Mouse (Mus musculus) urinary bladder, adult 2 months (tissue): ENCODE results near the gene Ctnna3. TPM values are rescaled to one million over a fixed set of nuclear protein-coding genes. Genes with fewer than 3 reads are reported as not detected.
"Not testable (repeated sequence)": the region's sequence is repeated elsewhere in the genome, so short reads cannot be mapped to it uniquely, and the experiment has no call there.

Source experiments
- DNase-seq: peaks from one replicate; pipeline ENCODE4 v3.0.0; 2022; ENCODE audit warnings: low spot score
- polyA plus RNA-seq: library from polyadenylated mRNA; depleted of rRNA; stranded (reverse); fragments of >200 nt; gene quantifications from 2 replicates; pipeline ENCODE4 v1.2.3, GENCODE M21; 2012

Gene Ctnna3
- polyA plus RNA-seq, 1 experiment = 0.48 TPM

- DNase-seq = no peak
Observed at GRCm38 (mm10) chr10:64188046-64188445, 758.1 kb downstream of the Ctnna3 start.

GRCm38 (mm10) chr10:64197584-64197983, 767.7 kb downstream of the Ctnna3 start:
- no peak for DNase-seq

DNA sequence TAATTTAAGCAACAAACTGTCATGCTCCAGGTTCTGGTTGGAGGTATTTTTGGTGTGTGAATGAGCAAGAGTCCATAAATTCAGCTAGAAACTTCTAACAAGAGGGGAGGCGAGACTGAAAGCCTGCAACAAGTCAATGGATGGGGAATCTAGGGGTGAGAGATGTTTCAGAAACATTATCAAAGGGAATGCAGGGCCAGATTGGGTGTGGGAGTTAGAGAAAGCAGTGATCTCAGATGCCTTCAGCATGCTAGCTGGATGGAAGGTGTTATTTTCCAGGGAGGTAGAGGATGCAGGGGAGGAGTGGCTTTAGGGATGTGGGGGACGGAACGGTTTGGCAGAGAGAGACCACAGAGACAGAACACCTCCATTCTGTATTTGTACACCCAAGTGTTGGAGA, 785.7 kb downstream of the Ctnna3 start:
- no peak for DNase-seq

DNA sequence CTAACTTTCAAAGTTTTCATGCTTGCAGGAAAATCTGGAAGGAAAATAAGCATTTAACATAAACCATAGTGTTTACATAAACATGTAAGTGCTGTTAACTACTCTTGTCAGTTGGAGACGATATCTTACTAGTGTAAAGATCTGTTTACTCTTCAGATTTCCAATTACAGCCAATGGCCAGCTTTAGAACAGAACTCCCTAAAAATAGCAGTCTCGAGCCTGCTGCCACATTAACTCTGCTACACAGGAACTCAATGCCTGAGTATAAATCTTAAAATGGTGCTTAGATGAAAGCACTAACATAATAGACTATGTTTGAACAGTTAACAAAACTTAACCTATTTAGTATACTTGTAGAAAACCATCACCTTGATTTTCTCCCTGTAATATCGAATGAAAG, 793.1 kb downstream of the Ctnna3 start:
- no peak for DNase-seq

- no peak for DNase-seq
Observed at GRCm38 (mm10) chr10:64224007-64224406, 794.1 kb downstream of the Ctnna3 start.

DNA sequence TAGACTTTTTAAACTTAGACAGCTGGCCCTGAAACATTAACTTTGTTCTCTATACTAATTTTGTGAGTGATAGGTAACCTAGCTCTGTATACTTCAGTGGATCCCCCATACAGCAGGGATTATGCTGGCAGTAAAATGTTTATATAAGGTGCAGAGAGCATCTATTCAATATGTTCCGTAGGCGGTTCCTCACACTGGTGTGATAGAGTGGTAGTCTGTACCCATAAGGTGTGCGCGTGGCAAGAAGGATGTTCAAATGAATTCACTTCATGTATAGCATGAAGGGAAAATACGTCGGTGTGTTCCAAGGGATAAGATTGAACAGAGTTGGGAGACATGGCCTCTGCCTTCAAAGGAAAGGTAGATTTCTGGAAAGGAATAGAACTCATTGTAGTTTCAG, 794.5 kb downstream of the Ctnna3 start:
- DNase-seq = no peak

DNA sequence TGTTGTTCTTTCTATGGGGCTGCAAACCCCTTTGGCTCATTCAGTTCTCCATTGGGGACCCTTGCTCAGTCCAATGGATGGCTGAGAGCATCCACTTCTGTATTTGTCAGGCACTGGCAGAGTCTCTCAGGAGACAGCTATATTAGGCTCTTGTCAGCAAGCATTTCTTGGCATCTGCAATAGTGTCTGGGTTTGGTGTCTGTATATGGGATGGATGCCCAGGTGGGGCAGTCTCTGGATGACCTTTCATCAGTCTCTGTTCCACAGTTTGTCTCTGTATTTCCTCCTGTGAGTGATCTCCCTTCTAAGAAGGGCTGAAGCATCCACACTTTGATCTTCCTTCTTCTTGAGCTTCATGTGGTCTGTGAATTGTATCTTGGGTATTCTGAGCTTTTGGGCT, 795.9 kb downstream of the Ctnna3 start:
- not testable (repeated sequence) for DNase-seq

DNA sequence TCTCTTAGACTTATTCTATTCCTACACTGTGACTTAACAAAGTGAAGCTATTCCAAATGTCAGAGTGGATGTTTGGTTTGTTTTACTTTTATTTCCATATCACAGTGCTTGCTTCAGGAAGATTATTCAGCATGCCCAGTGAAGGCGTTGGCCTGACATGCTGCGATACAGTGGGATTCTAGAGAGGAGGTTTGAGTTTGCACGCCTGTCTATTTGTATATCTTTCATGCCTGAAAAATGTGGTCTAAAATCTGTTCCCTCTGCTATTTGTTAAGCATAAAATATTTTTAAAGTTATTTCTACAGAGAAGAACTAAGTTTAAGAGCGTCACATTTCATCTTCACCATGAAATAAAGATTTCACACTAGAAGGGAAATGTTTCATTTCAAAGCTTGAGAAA, 813.5 kb downstream of the Ctnna3 start:
- no peak for DNase-seq

DNA sequence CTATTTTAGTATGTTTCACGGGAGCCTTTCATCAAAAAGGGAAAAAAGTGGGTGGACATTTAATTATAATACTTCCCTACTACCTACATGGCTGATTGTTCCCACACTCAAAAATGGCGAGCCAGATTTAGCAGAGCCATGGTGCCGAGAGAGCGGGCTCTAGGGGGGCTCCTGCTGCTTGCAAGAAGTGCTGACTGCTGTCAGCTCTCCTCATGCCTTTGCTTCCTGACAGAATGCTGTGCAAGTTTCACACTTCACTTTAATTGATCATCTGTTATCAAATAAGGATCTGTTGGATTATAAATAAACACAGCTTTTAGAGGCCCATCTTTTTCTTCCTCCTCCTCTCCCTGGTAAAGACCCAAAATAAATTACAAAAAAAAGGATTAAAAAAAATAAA, 838.3 kb downstream of the Ctnna3 start:
- no peak for DNase-seq

GRCm38 (mm10) chr10:64275143-64275542, 845.2 kb downstream of the Ctnna3 start:
- DNase-seq = no peak

GRCm38 (mm10) chr10:64278836-64279235, 848.9 kb downstream of the Ctnna3 start:
- no peak for DNase-seq

GRCm38 (mm10) chr10:64305802-64306201, 875.9 kb downstream of the Ctnna3 start:
- no peak for DNase-seq

DNA sequence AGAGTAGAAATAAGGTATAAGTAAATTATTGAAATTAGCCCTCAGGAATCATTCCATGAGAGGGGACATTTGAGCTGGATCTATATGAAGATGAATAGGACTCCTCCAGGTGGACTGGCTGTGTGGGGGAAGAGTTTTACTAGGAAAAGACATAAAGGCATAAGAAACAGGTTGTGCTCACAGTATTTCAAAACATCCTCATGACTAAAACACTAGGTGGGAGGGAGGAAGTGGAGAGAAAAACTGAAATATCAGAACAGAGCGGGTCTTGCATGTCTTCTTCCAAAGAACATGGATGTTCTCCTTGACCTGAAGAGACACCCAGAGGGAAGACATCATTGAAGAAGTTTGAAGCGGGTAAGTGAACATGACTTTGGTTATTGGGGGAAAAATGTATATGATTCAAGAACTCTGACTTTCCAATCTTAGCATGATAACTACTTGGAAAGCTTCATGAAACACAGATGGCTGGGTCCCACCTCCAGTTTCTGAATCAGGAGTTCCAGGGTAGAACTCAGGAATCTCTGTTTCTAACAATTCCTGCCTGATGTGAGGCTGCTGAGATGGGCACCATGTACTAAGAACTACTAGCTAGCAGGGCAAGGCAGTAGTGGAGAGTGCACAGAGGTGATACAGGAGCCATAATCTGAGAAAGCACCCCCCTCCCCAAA, 881.9 kb downstream of the Ctnna3 start:
- DNase-seq = no peak

DNA sequence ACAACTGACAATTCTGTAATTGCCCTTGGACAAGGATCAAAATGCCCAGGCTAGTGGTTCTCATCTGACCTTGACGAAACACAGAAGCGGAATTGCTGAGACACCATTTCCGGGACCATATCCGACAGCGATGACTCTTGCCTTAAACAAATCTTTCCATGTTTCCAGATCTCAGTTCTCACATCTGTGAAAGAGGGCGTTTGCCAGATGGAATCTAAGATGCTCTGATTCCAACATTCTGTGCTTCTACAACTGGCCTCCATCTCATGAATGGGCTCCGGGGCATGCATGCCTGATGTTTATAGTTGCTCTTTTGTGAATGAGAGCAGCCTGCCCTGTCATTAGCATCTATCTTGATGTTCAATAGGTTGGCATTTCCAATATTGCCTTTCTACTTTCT, 890.4 kb downstream of the Ctnna3 start:
- no peak for DNase-seq

GRCm38 (mm10) chr10:64342702-64343379, 912.9 kb downstream of the Ctnna3 start:
- no peak for DNase-seq

GRCm38 (mm10) chr10:64373288-64373687, 943.4 kb downstream of the Ctnna3 start:
- DNase-seq = no peak

DNA sequence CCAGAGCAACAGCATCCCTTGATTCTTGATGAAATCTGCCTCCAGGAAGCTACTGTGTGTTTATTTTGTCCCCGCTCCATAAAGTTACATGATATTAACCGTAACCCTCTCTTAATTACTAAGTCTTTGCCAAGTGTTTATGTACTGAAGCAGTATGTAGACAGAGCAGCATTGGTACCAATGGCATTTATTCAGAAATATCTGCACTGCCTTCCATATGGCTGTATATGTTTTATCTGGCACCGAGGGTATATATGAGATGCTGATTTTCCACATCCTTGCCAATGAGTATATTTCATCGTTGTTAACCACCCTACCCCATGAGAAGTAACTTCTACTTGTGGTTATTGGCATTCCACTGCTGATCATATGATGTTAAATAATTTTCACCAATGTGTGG, 947.9 kb downstream of the Ctnna3 start:
- DNase-seq = no peak

- DNase-seq = no peak
Observed at GRCm38 (mm10) chr10:64396579-64396978, 966.7 kb downstream of the Ctnna3 start.

- not testable (repeated sequence) for DNase-seq
Observed at GRCm38 (mm10) chr10:64418396-64418795, 988.5 kb downstream of the Ctnna3 start.

GRCm38 (mm10) chr10:64438736-64439135, 1008.8 kb downstream of the Ctnna3 start:
- no peak for DNase-seq

- DNase-seq = no peak
Observed at GRCm38 (mm10) chr10:64448624-64449023, 1018.7 kb downstream of the Ctnna3 start.

- no peak for DNase-seq
Observed at GRCm38 (mm10) chr10:64483281-64483680, 1053.4 kb downstream of the Ctnna3 start.

DNA sequence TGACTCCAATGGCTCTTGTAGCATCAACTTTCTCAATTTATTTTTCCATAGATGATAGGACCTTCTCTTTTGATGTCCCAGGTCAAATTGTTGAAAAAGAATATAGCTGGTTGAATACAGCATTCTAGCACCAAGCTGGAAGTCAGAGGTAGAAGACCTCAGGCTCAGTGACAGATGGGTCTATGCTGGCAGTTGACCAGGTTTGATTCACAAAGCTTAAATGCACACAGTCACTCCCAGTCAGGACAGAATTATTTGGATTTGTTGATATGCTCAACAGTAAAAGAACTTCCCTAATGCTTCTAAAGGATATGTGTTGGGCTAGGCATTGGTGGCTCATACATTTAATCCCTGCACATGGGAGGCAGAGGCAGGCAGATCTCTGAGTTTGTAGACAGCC, 1059.6 kb downstream of the Ctnna3 start:
- no peak for DNase-seq

GRCm38 (mm10) chr10:64543647-64544046, 1113.7 kb downstream of the Ctnna3 start:
- no peak for DNase-seq
